Mouse (Mus musculus) urinary bladder, postnatal 4 days (tissue): ENCODE results near the gene Syngr2.
"Not testable (repeated sequence)": the region's sequence is repeated elsewhere in the genome, so short reads cannot be mapped to it uniquely, and the experiment has no call there.

Experiments used
- DNase-seq, 2 experiments: peaks; one replicate each; pipeline ENCODE4 v3.0.0; 2021 to 2022; ENCODE audit warnings: low spot score in 2 of 2

Syngr2 gene

DNA sequence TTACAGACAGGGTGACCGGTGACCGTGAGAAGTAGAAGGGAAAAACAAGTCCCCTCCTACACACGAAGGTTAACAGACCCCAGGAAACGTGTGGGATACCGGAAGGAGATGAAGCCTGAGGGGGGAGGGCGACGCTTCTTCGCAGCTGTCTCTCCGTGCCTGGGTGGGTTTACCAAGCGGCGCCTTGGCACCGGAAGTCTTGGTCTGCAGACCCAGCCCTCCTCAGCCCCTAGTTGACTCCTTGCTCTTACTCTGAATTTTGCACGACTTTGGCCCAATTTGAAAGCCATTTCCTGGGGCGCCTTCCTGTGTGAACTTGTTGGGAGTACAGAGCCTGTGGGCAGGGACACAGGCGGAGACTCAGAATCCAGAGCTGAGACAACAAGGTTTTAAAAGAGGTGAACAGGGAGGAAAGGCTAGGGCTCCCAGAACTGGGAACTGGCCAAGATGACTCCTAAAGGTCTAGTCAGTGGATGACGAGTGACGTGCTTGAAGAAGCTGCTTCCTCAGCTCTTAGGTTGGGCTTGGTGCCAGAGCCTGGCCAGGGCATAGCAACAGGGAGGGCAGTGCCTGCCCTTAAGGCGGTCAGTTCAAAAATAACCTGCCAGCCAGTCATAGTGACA, 28.2 kb upstream of the Syngr2 start:
- peak in 1 of 2 experiments; percentile 56 for DNase-seq

DNA sequence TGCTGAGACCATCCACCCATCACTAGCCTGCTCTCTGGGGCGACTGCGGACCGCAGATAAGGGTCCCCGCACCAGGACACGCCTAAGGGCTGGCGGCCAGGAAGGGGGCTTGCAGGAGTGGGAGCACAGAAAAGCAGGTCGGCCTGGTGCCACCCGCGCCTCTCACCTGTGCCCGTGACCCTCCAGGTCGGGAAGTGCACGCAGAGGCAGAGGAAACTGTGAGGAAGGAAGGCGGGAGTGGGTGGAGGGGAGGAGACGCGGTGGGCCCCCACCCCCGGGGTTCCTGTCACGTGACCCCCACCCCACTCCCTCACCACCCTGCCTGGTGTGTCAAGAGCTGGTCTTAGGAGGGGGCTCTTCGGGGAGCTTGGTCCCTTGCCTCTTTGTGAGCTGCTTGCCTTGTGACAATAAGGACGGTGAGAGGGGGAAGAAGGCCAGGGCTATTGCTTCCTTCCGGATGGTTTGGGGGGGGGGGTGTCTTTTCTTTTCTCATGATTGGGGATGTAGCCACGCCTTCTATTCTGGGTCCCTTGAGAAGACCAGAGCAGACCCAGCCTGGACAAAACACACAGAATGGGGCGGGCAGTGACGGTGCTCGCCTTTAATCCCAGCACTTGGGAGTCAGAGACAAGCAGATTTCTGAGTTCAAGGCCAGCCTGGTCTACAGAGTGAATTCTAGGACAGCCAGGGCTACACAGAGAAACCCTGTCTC, 27.3 kb upstream of the Syngr2 start, which contains the start of the genes Tmc8 and Tmc6:
Gene Tmc8 (plus strand): TSS at position 84 of the 712 bp plus-strand sequence.
Gene Tmc6 (minus strand): TSS at position 206 of the 712 bp plus-strand sequence.
- DNase-seq, result no peak

DNA sequence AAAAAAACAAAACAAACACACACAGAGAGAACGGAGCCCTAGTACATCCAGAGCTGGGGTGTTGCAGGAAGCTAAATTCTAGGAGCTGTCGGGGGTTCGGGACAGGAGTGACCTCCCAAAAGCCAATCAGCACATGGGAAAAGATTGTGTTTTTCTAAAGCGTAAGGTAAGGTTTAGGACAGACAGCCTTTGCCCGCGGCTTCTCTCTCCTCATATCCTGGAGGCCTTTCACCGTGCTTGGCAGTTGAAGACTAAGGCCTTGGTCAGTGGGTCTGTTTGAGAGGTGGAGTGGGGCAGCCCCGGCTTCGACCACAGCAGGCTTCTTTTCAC, 26.8 kb upstream of the Syngr2 start:
- no peak for DNase-seq

DNA sequence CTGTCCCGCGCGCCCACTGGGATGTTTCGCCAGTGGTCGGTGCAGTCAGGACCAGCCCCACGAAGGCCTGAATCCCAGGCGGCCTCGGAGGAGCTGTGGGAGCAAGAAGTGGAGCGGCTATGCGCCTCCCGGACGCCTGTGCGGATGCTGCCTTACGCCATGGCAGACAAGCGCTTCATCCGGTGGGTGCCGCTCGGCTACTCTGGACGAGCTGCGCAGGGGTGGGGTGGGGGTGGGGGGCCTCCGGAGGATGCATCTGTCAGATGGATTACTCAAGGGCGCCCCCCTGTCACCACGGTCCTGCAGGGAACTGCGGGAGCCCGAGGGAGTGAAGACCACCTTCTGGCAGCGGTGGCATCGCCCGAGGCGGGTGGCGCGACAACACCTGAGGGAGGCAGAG, 26.4 kb upstream of the Syngr2 start:
- peak in 1 of 2 experiments; percentile 43 for DNase-seq

DNA sequence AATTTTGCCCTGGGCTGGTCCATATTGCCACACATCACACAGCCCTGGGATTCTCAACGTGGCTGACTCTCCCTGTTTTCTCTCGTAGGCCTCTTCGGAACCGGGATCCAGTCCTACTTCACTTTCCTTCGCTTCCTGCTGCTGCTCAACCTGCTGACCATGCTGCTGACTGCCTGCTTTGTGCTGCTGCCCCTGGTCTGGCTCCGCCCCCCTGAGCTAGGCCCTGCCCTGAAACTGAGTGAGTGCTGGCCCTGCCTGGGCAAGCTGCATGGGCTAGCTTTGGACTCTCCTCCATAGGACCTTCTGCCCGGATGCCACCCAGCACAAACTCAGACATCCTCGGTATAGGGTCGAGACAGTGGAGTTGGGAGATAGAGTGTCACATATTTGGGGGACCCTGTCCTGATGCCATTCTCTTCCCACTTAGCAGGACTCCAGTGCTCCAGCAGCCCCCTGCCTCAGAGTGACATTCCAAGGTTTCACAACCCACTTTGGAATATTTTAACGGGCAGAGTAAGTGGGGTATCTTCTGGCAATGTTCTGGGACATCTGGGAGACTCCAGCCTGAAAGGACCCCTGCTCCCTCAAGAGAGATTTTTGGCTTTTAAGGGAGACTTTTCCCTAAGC, 25.7 kb upstream of the Syngr2 start:
- DNase-seq, result no peak

DNA sequence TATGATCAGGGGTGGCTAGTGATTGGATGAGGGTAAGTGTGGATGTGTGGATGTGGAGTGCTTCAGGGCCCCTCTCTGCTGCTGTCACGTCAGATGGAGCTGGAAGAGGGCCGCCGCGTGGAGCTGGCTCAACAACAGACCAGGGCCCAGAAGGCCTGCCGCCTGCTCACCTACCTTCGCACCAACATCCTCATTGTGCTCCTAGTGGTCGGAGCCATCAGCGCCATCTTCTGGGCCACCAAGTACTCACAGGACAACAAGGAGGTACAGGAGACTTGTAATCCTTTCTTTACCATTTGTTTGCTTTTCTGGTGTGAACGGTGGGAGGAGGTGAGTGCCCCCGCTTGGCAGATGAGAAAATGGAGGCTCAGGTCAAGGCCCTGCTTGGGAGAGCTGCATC, 23.2 kb upstream of the Syngr2 start:
- DNase-seq, result no peak

DNA sequence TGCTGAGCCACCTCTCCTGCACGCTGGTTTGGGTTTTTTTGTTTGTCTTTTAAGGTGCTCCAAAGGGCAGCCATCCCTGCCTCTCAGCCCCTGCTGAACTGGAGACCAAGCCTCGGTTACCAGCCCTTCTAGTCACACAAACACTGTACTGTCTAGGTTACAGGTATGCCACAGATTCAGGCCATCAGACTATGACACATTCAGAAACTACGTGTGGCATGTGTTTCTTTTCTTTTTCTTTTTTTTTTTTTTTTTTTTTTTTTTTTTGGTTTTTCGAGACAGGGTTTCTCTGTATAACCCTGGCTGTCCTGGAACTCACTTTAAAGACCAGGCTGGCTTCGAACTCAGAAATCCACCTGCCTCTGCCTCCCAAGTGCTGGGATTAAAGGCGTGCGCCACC, 21.0 kb upstream of the Syngr2 start:
- DNase-seq, result not testable (repeated sequence)

DNA sequence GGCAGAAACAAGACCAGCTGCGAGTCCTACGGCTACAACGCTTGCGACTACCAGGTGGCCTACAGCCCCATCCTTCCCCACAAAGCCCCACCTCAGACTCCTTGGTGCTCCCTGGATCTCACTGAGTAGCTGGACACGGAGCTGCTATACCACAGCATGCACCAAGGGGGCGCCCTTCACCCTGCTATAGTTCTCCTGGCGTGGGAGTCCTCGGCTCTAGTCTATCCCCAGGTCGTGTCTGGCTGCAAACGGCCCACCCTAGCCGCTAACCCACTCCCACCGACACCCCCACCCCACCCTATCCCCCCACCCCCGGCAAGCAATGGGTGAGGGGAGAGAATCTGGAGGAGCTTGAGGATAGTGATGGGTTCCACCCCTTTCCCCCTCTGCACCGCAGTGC, 19.2 kb upstream of the Syngr2 start:
- DNase-seq, result peak; percentile 65 to 78

DNA sequence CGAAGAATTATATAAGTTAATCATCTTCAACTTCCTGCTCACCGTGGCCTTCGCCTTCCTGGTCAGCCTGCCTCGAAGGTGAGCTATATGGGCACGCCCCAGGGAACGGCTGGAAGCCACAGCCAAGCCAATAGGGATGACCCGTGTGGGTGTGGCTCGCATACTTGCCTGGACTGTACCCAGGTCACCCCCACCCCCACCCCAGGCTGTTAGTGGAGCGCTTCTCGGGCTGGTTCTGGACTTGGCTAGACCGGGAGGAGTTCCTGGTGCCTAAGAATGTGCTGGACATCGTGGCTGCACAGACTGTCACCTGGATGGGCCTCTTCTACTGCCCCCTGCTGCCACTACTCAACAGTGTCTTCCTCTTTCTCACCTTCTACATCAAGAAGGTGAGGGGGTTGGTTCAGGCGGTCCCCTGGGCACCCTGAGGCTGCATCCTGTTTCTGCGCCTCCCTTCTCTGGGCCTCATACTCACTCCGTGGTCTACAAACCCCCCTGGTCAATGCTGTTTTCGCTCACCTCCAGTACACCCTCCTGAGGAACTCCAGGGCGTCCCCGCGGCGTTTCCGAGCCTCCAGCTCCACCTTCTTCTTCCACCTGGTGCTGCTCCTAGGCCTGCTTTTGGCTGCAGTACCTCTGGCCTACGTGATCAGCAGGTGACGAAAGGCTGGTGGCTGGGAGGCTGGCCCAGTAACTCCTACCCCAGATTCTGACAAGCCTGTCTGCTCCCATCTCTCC, 18.6 kb upstream of the Syngr2 start:
- peak in 1 of 2 experiments; percentile 61 for DNase-seq

DNA sequence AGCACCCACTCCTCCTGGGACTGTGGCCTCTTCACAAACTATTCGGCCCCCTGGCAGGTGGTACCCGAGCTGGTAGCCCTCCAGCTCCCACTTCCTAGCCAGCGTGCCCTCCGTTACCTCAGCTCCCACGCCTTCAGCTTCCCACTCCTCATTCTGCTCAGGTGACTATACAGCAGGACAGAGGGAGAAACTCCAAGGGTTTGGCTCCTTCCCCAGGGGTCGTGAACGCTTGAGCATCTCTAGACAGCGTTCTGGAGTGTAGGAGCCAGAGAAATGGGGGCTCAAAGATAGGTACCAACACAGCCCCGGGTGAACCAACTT, 18.1 kb upstream of the Syngr2 start:
- no peak for DNase-seq

DNA sequence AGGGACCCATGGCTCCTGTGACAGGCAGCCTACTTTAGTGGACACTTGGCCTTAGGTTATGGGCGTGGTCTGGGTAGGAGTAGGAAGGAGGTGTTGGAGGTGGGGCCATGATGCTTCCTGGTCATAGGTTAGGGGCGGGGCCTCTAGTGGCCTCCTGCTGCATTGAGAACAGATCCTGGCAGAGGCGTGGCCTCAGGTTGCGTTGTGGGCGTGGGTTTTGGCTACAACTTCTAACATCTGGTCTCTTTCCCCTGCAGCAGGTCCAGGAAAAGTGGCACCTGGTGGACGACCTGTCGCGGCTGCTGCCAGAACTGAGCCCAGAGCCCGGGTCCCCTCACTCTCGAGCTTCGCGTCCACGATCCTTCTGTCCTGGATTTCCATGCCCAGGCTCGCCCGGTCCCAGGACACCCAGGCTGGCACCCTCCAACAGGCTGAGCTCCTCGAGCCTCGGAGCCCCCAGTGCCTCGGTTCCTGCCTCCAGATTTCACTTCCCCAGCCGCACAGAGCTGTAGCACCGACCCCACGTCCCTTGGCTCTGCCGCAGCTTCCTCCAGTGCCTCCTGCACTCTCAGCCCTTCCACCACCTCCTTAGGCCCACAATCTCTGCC, 17.1 kb upstream of the Syngr2 start:
- peak in 1 of 2 experiments; percentile 64 for DNase-seq

DNA sequence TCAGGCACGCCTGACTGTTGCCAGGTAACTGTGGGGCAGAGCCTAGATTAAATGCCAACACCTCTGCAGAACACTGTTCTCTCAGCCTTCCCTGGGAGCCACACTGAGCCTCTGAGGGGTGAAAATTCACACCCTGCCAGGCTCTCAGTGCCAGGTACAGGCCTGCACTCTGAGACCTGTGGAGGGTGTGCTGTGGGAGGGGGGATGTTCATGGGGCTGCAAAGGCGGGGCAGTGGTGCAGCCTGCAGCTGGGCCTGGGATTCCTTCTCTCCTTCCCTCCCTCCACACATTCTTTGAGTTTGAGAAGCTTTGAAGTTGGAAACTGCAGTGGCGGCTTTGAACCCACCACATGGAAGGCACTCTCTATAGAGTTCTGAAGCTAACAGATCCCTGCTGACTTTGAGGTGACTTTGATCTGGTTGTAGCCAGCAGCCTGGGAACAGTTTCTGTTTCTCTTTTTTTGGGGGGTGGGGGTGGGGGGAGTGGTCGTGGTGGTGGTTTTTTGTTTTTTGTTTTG, 15.4 kb upstream of the Syngr2 start:
- DNase-seq, result no peak

DNA sequence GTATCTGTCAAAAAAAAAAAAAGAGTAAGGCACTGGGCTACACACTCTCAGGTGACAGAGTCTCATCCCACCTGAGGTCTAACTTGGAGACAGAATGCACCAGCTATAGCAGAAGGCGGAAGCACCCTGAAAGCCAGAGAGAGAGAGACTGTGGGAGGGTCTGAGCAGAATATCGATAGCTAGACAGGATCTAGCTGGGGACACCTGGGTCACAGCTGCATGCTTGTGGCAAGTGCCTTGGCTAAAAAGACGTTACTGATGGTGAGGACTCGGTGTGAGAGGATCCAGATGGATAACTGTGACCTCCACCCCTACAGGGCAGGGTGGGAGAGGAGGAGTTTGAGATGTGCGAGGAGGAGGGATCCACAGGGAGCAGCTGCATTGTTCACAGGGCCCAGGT, 12.5 kb upstream of the Syngr2 start:
- no peak for DNase-seq

DNA sequence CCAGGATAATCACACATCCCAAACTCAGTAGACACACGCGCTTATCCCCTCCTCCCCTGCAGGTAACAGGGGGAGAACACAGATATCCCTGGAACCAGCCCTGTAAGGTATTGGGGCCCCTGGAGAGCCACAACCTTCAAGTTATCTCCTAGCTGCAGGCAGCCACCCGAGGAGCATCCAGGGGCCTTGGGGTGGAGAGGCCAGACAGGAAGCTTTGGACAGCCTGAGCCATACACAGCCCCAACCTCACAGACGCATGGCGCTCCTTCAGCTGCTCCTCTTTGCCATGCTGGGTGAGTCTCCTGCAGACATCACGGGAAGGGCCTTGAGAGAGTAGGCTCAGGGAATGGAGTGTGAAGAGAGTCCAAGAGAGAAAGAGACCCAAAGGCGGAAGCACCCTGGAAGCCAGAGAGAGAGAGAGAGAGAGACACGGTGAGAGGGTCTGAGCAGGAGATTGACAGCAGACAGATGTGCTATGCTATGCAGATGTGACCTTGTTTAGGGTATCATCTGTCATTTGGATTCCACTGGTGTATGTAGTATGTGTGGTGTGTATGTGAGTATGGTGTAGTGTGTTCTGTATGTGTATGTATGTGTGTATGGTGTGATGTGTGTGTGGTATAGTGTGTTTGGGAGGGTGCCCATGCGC, 11.8 kb upstream of the Syngr2 start, which contains the start of gene 6030468B19Rik:
Gene 6030468B19Rik (plus strand): TSS at position 150 of the 649 bp plus-strand sequence.
- DNase-seq, result no peak

DNA sequence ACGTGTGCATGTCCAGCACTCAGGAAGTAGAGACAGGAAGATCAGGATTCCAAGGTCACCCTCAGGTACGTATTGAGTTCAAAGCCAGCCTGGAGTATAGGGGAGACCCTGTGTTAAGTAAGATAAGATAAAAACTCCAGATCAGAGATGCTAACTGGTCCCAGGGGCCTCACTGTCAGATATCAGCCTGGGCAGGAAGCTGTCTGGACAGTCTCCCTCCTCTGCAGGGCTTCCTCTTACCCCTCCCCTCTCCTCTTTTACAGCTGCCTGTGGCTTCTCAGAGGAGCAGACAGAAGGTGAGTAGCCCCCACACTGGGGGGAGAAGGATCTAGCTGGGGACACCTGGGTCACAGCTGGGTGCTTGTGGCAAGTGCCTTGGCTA, 11.3 kb upstream of the Syngr2 start:
- no peak for DNase-seq

DNA sequence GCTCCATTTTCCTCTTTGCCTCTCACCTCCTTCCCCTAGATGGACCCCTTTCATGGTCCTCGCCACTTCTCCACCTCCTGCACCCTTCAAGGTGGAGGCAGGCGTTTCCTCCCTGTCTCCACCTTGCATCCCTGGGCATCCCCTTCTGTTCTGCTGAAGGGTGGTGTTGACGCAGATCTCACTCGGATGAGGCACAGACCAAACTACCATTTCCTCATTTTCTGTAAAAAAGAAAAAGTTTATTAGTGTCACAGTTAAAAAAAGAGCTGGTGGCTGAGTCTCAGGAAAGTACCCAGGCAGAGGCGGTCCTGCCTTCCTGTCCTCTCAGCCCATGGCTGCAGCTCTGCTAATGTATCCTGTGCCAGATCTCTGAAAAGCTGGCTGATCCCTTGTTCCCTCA, 10.3 kb upstream of the Syngr2 start:
- no peak for DNase-seq

DNA sequence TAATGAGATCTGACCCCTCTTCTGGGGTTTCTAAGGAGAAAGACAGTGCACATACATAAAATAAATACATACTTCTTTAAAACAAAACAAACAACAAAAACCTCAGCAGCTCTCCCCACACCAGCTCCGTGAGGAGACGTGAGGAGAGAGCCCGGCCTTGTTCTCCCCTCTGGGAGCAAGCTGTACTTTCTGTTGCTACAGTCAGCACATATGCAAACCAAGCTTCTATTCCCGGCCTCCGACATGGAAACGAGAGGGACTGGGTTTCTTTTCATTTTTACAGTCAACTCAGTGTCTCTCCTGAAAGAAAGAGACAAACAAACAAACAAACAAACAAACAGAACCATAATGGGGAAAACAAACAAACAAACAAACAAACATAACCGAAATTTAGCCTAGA, 9.4 kb upstream of the Syngr2 start:
- DNase-seq, result no peak

DNA sequence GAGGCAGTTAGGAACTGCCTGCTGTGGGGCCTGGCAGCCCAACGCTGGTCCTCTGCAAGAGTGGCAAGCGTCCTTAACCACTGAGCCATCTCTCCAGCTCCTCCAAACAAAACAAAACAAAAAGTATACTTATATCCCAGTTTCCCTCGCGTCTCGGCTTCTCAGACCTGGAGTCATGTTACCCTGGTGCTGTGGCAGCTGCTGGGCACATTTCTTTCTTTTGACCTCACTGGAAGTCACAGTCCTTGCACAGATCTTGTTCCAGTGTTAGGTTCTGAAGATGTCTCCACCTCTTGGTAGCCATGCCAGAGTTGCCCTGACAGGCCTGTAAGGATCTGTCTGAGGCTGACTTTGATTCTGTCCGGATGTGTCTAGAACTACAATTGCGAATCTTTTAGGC, 7.8 kb upstream of the Syngr2 start:
- no peak for DNase-seq

DNA sequence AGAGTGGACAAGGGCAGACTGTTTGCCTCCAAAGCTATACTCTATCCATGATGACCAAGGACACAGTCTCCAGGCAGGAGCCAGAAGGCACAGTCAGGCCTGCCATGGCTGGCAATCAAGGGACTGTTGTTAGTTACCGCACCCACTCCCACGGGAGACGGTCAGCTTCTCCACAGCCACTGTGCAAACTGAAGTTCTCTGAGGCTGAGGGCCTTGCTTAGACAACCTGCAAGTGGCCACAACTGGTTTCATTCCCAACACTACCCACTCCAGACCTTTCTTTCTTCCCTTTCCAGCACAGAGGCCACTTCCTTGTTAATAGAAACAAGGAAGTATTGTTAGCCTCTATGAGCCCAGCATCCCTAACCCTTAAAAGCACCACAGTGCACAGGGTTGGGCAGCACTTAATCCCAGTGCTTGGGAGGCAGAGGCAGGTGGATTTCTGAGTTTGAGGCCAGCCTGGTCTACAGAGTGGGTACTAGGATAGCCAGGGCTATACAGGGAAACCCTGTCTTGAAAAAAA, 6.2 kb upstream of the Syngr2 start:
- no peak for DNase-seq

DNA sequence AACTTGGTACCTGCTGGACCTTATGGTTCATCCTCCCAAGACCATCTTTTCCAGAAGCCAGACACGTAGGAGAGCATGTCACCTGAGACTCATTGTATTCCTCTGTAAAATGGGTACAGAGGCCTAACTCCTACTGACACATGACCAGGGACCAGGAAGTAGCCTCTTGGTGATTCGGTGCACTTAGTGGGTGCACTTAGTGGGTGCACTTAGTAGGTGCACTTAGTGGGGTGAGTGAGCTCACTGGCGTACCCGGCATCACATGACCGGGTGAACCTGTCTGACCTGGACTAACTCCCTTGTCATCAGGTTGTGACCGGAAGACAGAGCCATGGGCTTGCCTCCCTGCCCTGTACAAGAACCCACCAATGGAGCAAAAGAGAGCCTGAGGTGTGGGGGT, 2.7 kb upstream of the Syngr2 start:
- DNase-seq, result no peak

DNA sequence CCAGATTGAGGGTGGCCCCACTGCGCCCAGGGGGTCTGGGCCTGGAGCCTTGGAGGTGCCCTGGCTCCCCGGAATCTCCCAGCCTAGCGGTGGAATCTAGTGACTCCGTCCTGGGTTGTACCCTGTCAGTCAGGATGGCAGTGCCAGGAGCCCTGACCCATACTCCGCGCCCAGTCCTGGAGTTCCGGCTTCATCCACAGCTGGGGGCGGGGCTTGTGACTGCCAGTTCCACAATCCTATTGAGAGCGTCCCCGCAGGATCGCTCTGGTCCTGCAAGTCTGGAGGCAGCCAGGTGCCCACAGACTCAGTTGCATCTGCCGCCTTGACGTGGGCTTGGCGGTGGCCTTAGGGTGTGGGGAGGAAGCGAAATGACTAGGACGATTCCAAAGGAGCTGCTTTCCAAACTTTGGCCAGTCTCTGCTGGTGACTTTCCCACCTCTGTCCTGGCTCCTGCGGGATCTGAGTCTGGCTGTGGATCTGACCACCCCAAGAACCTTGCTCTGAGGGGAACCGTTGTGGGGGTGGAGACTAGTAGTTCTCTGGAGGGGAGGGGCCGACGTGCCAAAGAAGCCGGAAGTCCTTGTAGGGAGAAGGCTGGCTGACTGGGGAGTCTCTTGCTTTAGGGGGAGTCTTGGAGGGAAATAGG, 1.1 kb downstream of the Syngr2 start:
- DNase-seq, result peak; percentile 76 to 89
